Mouse (Mus musculus): ENCODE results near the gene Lnpep.

DNA sequence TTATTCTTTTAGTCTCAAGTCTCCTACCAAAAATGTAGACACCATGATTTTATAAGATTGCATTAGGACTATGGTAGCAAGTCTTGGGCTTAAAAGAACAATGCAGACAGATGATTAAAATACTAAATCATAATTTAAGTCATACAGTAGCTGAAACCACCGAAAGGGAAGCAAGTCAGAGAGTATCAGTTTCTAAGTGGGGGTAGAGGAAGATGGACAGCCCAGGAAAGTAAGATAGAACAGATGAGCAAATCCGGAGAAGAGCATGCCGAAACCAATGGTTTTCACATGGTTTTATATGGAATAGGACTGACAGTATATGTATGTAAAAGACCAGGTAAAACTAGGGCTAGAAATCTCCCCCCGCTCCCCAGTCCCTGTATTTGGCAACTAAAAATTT, 39.7 kb downstream of the Lnpep start:
- no peak for TF ChIP-seq POLR2AphosphoS2 (IDR thresholded peaks at IDR 0.05; ENCODE audit: low read length)
- TF ChIP-seq TCF12 (IDR thresholded peaks at IDR 0.05; ENCODE audit: low read depth, low read length): no peak
- TF ChIP-seq GABPA (IDR thresholded peaks at IDR 0.05; ENCODE audit: low read depth, low read length): no peak
- TF ChIP-seq POLR2A (IDR thresholded peaks at IDR 0.05; ENCODE audit: control insufficient read depth in 1 of 2, insufficient read depth in 1 of 2, low read depth in 1 of 2, low read length in 2 of 2, poor library complexity in 1 of 2): no peak
- no peak for TF ChIP-seq MAX (IDR thresholded peaks at IDR 0.05; ENCODE audit: low read length)
- TF ChIP-seq ZC3H11A (IDR thresholded peaks at IDR 0.05; ENCODE audit: low read depth, low read length): no peak
- no peak for TF ChIP-seq NRF1 (IDR thresholded peaks at IDR 0.05; ENCODE audit: insufficient read depth, low read depth, low read length, poor library complexity, severe bottlenecking)
- no peak for TF ChIP-seq HCFC1 (IDR thresholded peaks at IDR 0.05; ENCODE audit: low read depth, low read length)
- TF ChIP-seq USF1 (IDR thresholded peaks at IDR 0.05; ENCODE audit: low read depth, low read length): no peak
